22 mouse cellular contexts compared by ENCODE assay signal in the genomic region with DNA sequence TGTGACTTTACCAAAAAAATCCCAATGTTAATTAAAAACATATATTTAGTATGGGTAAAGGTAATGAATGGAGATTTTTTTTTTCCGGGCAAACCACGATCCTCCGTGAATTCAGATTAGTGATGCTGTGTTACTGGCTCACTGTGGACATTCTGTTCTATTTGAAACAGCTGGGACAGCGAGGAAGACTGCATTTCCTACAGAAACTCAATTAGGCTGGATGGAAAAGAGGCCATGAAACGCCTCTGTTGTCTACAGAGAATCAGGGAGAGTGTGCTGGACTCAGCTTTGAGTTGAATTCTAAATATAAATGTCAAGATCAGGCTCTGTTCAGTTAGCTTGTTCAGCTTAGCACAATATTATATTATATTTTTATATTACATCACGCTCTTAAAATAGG.
DNase-seq lines count a peak whose midpoint lies in the region; ATAC-seq and TF ChIP-seq lines count a peak whose summit lies in the region.
"Had no signal": no experiment of that assay in that cellular context is flagged by ENCODE, and none has a peak within 500 bp of the region (broad histone marks: within the 10 kb centered on the region; RNA-seq: fewer than 3 reads in every experiment).

No protein-coding gene starts in this region.

- no peaks in the 10 kb centered on the region for H3K36me3 ChIP-seq in embryonic facial prominence, embryonic 11.5 days (replicated peaks; ENCODE audit: control insufficient read depth, insufficient read depth, low read depth, low read length)
- no peaks in the 10 kb centered on the region for H3K36me3 ChIP-seq in embryonic facial prominence, embryonic 10.5 days (replicated peaks)
- no peaks in the 10 kb centered on the region for H3K36me3 ChIP-seq in midbrain, postnatal 0 days (ENCODE audit: insufficient read depth, low read length)
- H3K36me3 ChIP-seq in midbrain, embryonic 15.5 days (replicated peaks), result no peaks in the 10 kb centered on the region
- H3K36me3 ChIP-seq: heart, embryonic 13.5 days; hindbrain, embryonic 12.5 days had no signal

- peak; percentile 42 for DNase-seq in embryonic facial prominence, embryonic 11.5 days (ENCODE audit: low spot score)
- no peak for DNase-seq in embryonic facial prominence, embryonic 10.5 days (ENCODE audit: low spot score)
- DNase-seq in layer of hippocampus, adult 2 months (ENCODE audit: low spot score in 2 of 2), result no peak
- no peak for DNase-seq in layer of hippocampus, adult 11-12 months (ENCODE audit: low spot score)
- peak; percentile 10 for DNase-seq in midbrain, postnatal 0 days (ENCODE audit: low spot score)
- DNase-seq in telencephalon, adult 2 months (ENCODE audit: low read depth, low spot score), result peak; percentile 11
- no peak for DNase-seq in cerebellum, postnatal 10 days
- DNase-seq: adrenal gland, postnatal 10 days; B cell, adult 2 months; cerebellum, adult 11-12 months; cerebellum, adult 9-10 months; cerebellum, postnatal 36 days; forebrain, postnatal 0 days; gastrocnemius, postnatal 36 days; heart, adult 11 months; heart, postnatal 36 days had no signal

- no peak for TF ChIP-seq CTCF in layer of hippocampus, adult 2 months (conservative IDR thresholded peaks at IDR 0.05)
- no peak for TF ChIP-seq CTCF in midbrain, postnatal 0 days (IDR thresholded peaks at IDR 0.05)

- no peaks in the 10 kb centered on the region for H3K27me3 ChIP-seq in embryonic facial prominence, embryonic 11.5 days (ENCODE audit: control insufficient read depth, insufficient read depth, low read length)
- no peaks in the 10 kb centered on the region for H3K27me3 ChIP-seq in embryonic facial prominence, embryonic 10.5 days (replicated peaks; ENCODE audit: low read depth, poor library complexity, severe bottlenecking)
- no peaks in the 10 kb centered on the region for H3K27me3 ChIP-seq in midbrain, postnatal 0 days (ENCODE audit: insufficient read depth, low read length)
- H3K27me3 ChIP-seq in midbrain, embryonic 15.5 days (replicated peaks), result no peaks in the 10 kb centered on the region
- H3K27me3 ChIP-seq: forebrain, embryonic 13.5 days; heart, embryonic 13.5 days; hindbrain, embryonic 12.5 days had no signal

- 57% methylated on average over 6 of the region's 6 CpGs for WGBS in embryonic facial prominence, embryonic 11.5 days
- WGBS in embryonic facial prominence, embryonic 10.5 days, result 67% methylated on average over 6 of the region's 6 CpGs
- WGBS in midbrain, postnatal 0 days, result 38% methylated on average over 6 of the region's 6 CpGs
- 48% methylated on average over 6 of the region's 6 CpGs for WGBS in midbrain, embryonic 15.5 days

- no peak overlapping the region for H3K9ac ChIP-seq in embryonic facial prominence, embryonic 11.5 days (replicated peaks; ENCODE audit: low read length)
- no peak overlapping the region for H3K9ac ChIP-seq in midbrain, postnatal 0 days (replicated peaks; ENCODE audit: low read length, poor library complexity, severe bottlenecking)
- H3K9ac ChIP-seq in midbrain, embryonic 15.5 days, result no peak overlapping the region
- H3K9ac ChIP-seq: forebrain, embryonic 13.5 days; forebrain, postnatal 0 days; heart, embryonic 13.5 days; hindbrain, embryonic 12.5 days had no signal

- no peak overlapping the region for H3K4me2 ChIP-seq in embryonic facial prominence, embryonic 11.5 days (ENCODE audit: low read depth, low read length)
- no peak overlapping the region for H3K4me2 ChIP-seq in midbrain, postnatal 0 days (ENCODE audit: low read depth, low read length, poor library complexity, severe bottlenecking)
- no peak overlapping the region for H3K4me2 ChIP-seq in midbrain, embryonic 15.5 days
- H3K4me2 ChIP-seq: forebrain, embryonic 13.5 days; heart, embryonic 13.5 days; hindbrain, embryonic 12.5 days had no signal

- H3K4me1 ChIP-seq in embryonic facial prominence, embryonic 11.5 days (ENCODE audit: control insufficient read depth, insufficient read depth, low read length), result no peaks in the 10 kb centered on the region
- peaks cover 6% of the 10 kb centered on the region; the same call in 1 of the 2 replicates for H3K4me1 ChIP-seq in embryonic facial prominence, embryonic 10.5 days
- H3K4me1 ChIP-seq in midbrain, postnatal 0 days (ENCODE audit: insufficient read depth, low read length), result no peaks in the 10 kb centered on the region
- no peaks in the 10 kb centered on the region for H3K4me1 ChIP-seq in midbrain, embryonic 15.5 days
- H3K4me1 ChIP-seq: forebrain, embryonic 13.5 days; heart, embryonic 13.5 days; hindbrain, embryonic 12.5 days had no signal

- H3K9me3 ChIP-seq in embryonic facial prominence, embryonic 11.5 days (replicated peaks; ENCODE audit: control insufficient read depth, low read length), result no peaks in the 10 kb centered on the region
- H3K9me3 ChIP-seq in embryonic facial prominence, embryonic 10.5 days, result no peaks in the 10 kb centered on the region
- no peaks in the 10 kb centered on the region for H3K9me3 ChIP-seq in midbrain, postnatal 0 days (ENCODE audit: low read length)
- H3K9me3 ChIP-seq in midbrain, embryonic 15.5 days, result no peaks in the 10 kb centered on the region
- H3K9me3 ChIP-seq: forebrain, embryonic 13.5 days; G1E; heart, embryonic 13.5 days; hindbrain, embryonic 12.5 days had no signal

- no peak overlapping the region for H3K4me3 ChIP-seq in embryonic facial prominence, embryonic 11.5 days (ENCODE audit: low read depth, low read length)
- H3K4me3 ChIP-seq in embryonic facial prominence, embryonic 10.5 days, result no peak overlapping the region
- H3K4me3 ChIP-seq in layer of hippocampus, adult 2 months, result no peak overlapping the region
- H3K4me3 ChIP-seq in midbrain, postnatal 0 days (ENCODE audit: low read depth, low read length), result no peak overlapping the region
- H3K4me3 ChIP-seq in midbrain, embryonic 15.5 days, result no peak overlapping the region
- H3K4me3 ChIP-seq: forebrain, embryonic 13.5 days; heart, embryonic 13.5 days; hindbrain, embryonic 12.5 days had no signal

- no peak for ATAC-seq in embryonic facial prominence, embryonic 11.5 days (replicated peaks; ENCODE audit: insufficient number of reproducible peaks, low FRiP score, low TSS enrichment, low read depth)
- ATAC-seq in midbrain, postnatal 0 days (ENCODE audit: low FRiP score), result no peak
- no peak for ATAC-seq in midbrain, embryonic 15.5 days (replicated peaks)
- ATAC-seq: CD4-positive, CD25-positive, alpha-beta regulatory T cell, adult 4 months; forebrain, embryonic 13.5 days; forebrain, postnatal 0 days had no signal

- no peak overlapping the region for H3K27ac ChIP-seq in embryonic facial prominence, embryonic 11.5 days (replicated peaks; ENCODE audit: low read depth, low read length)
- H3K27ac ChIP-seq in embryonic facial prominence, embryonic 10.5 days (replicated peaks), result no peak overlapping the region
- H3K27ac ChIP-seq in layer of hippocampus, adult 2 months, result peak overlapping the region; percentile 36; the same call in 1 of the 2 replicates
- H3K27ac ChIP-seq in midbrain, postnatal 0 days (ENCODE audit: low read depth, low read length), result no peak overlapping the region
- no peak overlapping the region for H3K27ac ChIP-seq in midbrain, embryonic 15.5 days
- H3K27ac ChIP-seq: forebrain, embryonic 13.5 days; heart, embryonic 13.5 days; hindbrain, embryonic 12.5 days had no signal

Comparison
In these comparisons a context has a peak if more than half of its experiments do, and no peak if none do; other contexts are left out.
1. DNase-seq: peak in embryonic facial prominence, embryonic 11.5 days (single experiment), midbrain, postnatal 0 days (single experiment) and telencephalon, adult 2 months (single experiment); none in embryonic facial prominence, embryonic 10.5 days (single experiment), layer of hippocampus, adult 2 months (0 of 2), layer of hippocampus, adult 11-12 months (single experiment) and cerebellum, postnatal 10 days (0 of 2).